Mouse (Mus musculus): ENCODE measurements at regions not wholly inside any gene's neighbourhood (a gene's known extent, or its start where the extent isn't known, plus 50 kb on each side); places are given as distances from the start of the nearest gene placed in this dataset.

- DNase-seq (ENCODE audit: low spot score): no peak
These were observed 56.2 kb upstream of the Akap13 start for GRCm38 (mm10) chr7:75398904-75399724.

- no peak for DNase-seq (ENCODE audit: low spot score)
These were observed 54.9 kb upstream of the Akap13 start for GRCm38 (mm10) chr7:75400471-75400870.

GRCm38 (mm10) chr7:75404955-75405354, 50.4 kb upstream of the Akap13 start:
- DNase-seq (ENCODE audit: low spot score): no peak
